Mouse (Mus musculus) hindbrain, embryonic 11.5 days (tissue): Measurements from ENCODE around the gene Glipr2. TPM values are rescaled to one million over a fixed set of nuclear protein-coding genes. Genes with fewer than 3 reads are reported as not detected.

Experiments used
- ATAC-seq: fragments of 200-750 bp; cut with Nextera tagmentation; 2 replicates; pipeline ENCODE4 v1.8.0; 2017; ENCODE audit warnings: mild to moderate bottlenecking, moderate TSS enrichment, moderate library complexity; ENCODE audit not compliant: low FRiP score
- DNase-seq: peaks from one replicate; pipeline ENCODE4 v3.0.0-alpha.2; 2015; ENCODE audit warnings: low spot score
- H3K27ac ChIP-seq: fragments of 300-500 bp; sonication (generic); 2 replicates; pipeline ENCODE4 v1.5.1; 2014; ENCODE audit warnings: mild to moderate bottlenecking, low read depth, low read length
- H3K27me3 ChIP-seq: fragments of 300-500 bp; sonication (generic); 2 replicates; pipeline ENCODE4 v1.6.1; 2014; ENCODE audit warnings: mild to moderate bottlenecking, low read length, moderate library complexity, mixed read lengths; ENCODE audit not compliant: control insufficient read depth, insufficient read depth
- H3K36me3 ChIP-seq: fragments of 300-500 bp; sonication (generic); 2 replicates; pipeline ENCODE4 v1.6.1; 2014; ENCODE audit warnings: mild to moderate bottlenecking, low read length, moderate library complexity, mixed read lengths; ENCODE audit not compliant: control insufficient read depth, insufficient read depth
- H3K4me1 ChIP-seq: fragments of 300-500 bp; sonication (generic); replicated peaks from 2 replicates; pipeline ENCODE4 v1.6.1; 2014; ENCODE audit warnings: low read length, mixed read lengths; ENCODE audit not compliant: control insufficient read depth, insufficient read depth
- H3K4me2 ChIP-seq: fragments of 300-500 bp; sonication (generic); replicated peaks from 2 replicates; pipeline ENCODE4 v1.6.1; 2014; ENCODE audit warnings: mild to moderate bottlenecking, low read depth, low read length
- H3K4me3 ChIP-seq: fragments of 300-500 bp; sonication (generic); 2 replicates; pipeline ENCODE4 v1.5.1; 2014; ENCODE audit warnings: low read depth, low read length
- H3K9ac ChIP-seq: fragments of 300-500 bp; sonication (generic); 2 replicates; pipeline ENCODE4 v1.6.1; 2014; ENCODE audit warnings: low read depth, low read length
- H3K9me3 ChIP-seq: fragments of 300-500 bp; sonication (generic); 2 replicates; pipeline ENCODE4 v1.6.1; 2016; ENCODE audit warnings: low read length; ENCODE audit not compliant: control insufficient read depth
- WGBS: fragments of 180-500 bp; shearing (Covaris S2); extraction: QIAGEN DNeasy Blood & Tissue Kit; methylation state at CpG from one replicate; pipeline ENCODE4 v1.1.7; 2014; 5-methylcytosine and 5-hydroxymethylcytosine counted together
- polyA plus RNA-seq: library from polyadenylated mRNA; unstranded; fragments of >200 nt; fragmentation: Nextera tagmentation; extraction: Ambion mirVana; gene quantifications from 2 replicates; pipeline ENCODE4 v1.2.1, GENCODE M21; 2014

Gene Glipr2
- polyA plus RNA-seq, 1 experiment from 2014 or later, result 117 TPM

- no peak for DNase-seq
- Histone ChIP-seq H3K27ac (no peak within 1 kb of the TSS), H3K4me2 (peak within 1 kb of the TSS; percentile 58), H3K27me3 (no peaks in the 10 kb centered on the region), H3K9me3 (no peaks in the 10 kb centered on the region), H3K36me3 (no peaks in the 10 kb centered on the region), H3K4me1 (peaks cover 12% of the 10 kb centered on the region), H3K9ac (peak within 1 kb of the TSS; percentile 71), H3K4me3 (peak within 1 kb of the TSS; percentile 21; the same call in 1 of the 2 replicates)
- WGBS, result 83% methylated on average over 11 of the region's 11 CpGs
- ATAC-seq, result no peak
Observed at GRCm38 (mm10) chr4:43983181-43983580, 26.0 kb downstream of the Glipr2 start, which contains the start of gene Ccin. Gene Ccin, plus strand, starts transcription at chr4:43983483.

- no peak overlapping the region for H3K27ac ChIP-seq
- ATAC-seq (no peak), DNase-seq (no peak)
- peaks cover 7% of the 10 kb centered on the region for H3K4me1 ChIP-seq
- no peak overlapping the region for H3K4me3 ChIP-seq
- no peaks in the 10 kb centered on the region for H3K36me3 ChIP-seq
- no peaks in the 10 kb centered on the region for H3K9me3 ChIP-seq
- no peak overlapping the region for H3K9ac ChIP-seq
- H3K4me2 ChIP-seq, result no peak overlapping the region
- WGBS, result 96% methylated on average over 22 of the region's 22 CpGs
- no peaks in the 10 kb centered on the region for H3K27me3 ChIP-seq
Observed at GRCm38 (mm10) chr4:43983756-43984155, 26.6 kb downstream of the Glipr2 start.

GRCm38 (mm10) chr4:43984326-43984725, 27.1 kb downstream of the Glipr2 start:
- H3K4me1 ChIP-seq, result peaks cover 4% of the 10 kb centered on the region
- no peak overlapping the region for H3K4me3 ChIP-seq
- H3K9me3 ChIP-seq, result no peaks in the 10 kb centered on the region
- H3K4me2 ChIP-seq, result no peak overlapping the region
- ATAC-seq (no peak), DNase-seq (no peak)
- no peak overlapping the region for H3K27ac ChIP-seq
- no peak overlapping the region for H3K9ac ChIP-seq
- H3K36me3 ChIP-seq, result no peaks in the 10 kb centered on the region
- 95% methylated on average over 19 of the region's 19 CpGs for WGBS
- H3K27me3 ChIP-seq, result no peaks in the 10 kb centered on the region

GRCm38 (mm10) chr4:43988976-43989375, 31.8 kb downstream of the Glipr2 start:
- no peak overlapping the region for H3K4me2 ChIP-seq
- no peaks in the 10 kb centered on the region for H3K4me1 ChIP-seq
- ATAC-seq (no peak), DNase-seq (no peak)
- no peaks in the 10 kb centered on the region for H3K9me3 ChIP-seq
- H3K36me3 ChIP-seq, result no peaks in the 10 kb centered on the region
- WGBS, result 86% methylated on average over 3 of the region's 3 CpGs
- no peak overlapping the region for H3K27ac ChIP-seq
- H3K4me3 ChIP-seq, result no peak overlapping the region
- no peaks in the 10 kb centered on the region for H3K27me3 ChIP-seq
- H3K9ac ChIP-seq, result no peak overlapping the region

GRCm38 (mm10) chr4:43993072-43993471, 35.9 kb downstream of the Glipr2 start:
- H3K9ac ChIP-seq, result no peak overlapping the region
- H3K4me1 ChIP-seq, result no peaks in the 10 kb centered on the region
- 93% methylated on average over 11 of the region's 11 CpGs for WGBS
- H3K36me3 ChIP-seq, result no peaks in the 10 kb centered on the region
- no peaks in the 10 kb centered on the region for H3K9me3 ChIP-seq
- no peak overlapping the region for H3K27ac ChIP-seq
- ATAC-seq (no peak), DNase-seq (no peak)
- no peak overlapping the region for H3K4me2 ChIP-seq
- no peak overlapping the region for H3K4me3 ChIP-seq
- no peaks in the 10 kb centered on the region for H3K27me3 ChIP-seq

GRCm38 (mm10) chr4:43994342-43994741, 37.1 kb downstream of the Glipr2 start:
- ATAC-seq (no peak), DNase-seq (no peak)
- no peak overlapping the region for H3K27ac ChIP-seq
- H3K27me3 ChIP-seq, result no peaks in the 10 kb centered on the region
- no peak overlapping the region for H3K4me3 ChIP-seq
- no peaks in the 10 kb centered on the region for H3K9me3 ChIP-seq
- no peak overlapping the region for H3K4me2 ChIP-seq
- H3K9ac ChIP-seq, result no peak overlapping the region
- 84% methylated on average over 2 of the region's 2 CpGs for WGBS
- no peaks in the 10 kb centered on the region for H3K36me3 ChIP-seq
- H3K4me1 ChIP-seq, result no peaks in the 10 kb centered on the region

- no peaks in the 10 kb centered on the region for H3K9me3 ChIP-seq
- H3K36me3 ChIP-seq, result no peaks in the 10 kb centered on the region
- no peaks in the 10 kb centered on the region for H3K27me3 ChIP-seq
- no peak overlapping the region for H3K9ac ChIP-seq
- H3K4me1 ChIP-seq, result no peaks in the 10 kb centered on the region
- no peak overlapping the region for H3K4me3 ChIP-seq
- WGBS, result 83% methylated on average over 6 of the region's 6 CpGs
- no peak overlapping the region for H3K4me2 ChIP-seq
- ATAC-seq, result no peak
- no peak overlapping the region for H3K27ac ChIP-seq
- DNase-seq, result no peak
Observed at GRCm38 (mm10) chr4:44003622-44004021, 46.4 kb downstream of the Glipr2 start.

- 87% methylated on average over 5 of the region's 5 CpGs for WGBS
- ATAC-seq, result no peak
- no peaks in the 10 kb centered on the region for H3K4me1 ChIP-seq
- H3K36me3 ChIP-seq, result no peaks in the 10 kb centered on the region
- H3K9me3 ChIP-seq, result no peaks in the 10 kb centered on the region
- no peak for DNase-seq
- no peak within 1 kb of the TSS for H3K9ac ChIP-seq
- no peak within 1 kb of the TSS for H3K4me2 ChIP-seq
- no peaks in the 10 kb centered on the region for H3K27me3 ChIP-seq
- no peak within 1 kb of the TSS for H3K27ac ChIP-seq
- H3K4me3 ChIP-seq, result no peak within 1 kb of the TSS
Observed at GRCm38 (mm10) chr4:44004126-44004525, 46.9 kb downstream of the Glipr2 start, which contains the start of gene Clta. Gene Clta, plus strand, starts transcription at chr4:44004452.

GRCm38 (mm10) chr4:44004623-44005409, 47.6 kb downstream of the Glipr2 start:
- Histone ChIP-seq H3K9me3 (no peaks in the 10 kb centered on the region), H3K4me3 (no peak overlapping the region), H3K36me3 (no peaks in the 10 kb centered on the region), H3K27me3 (no peaks in the 10 kb centered on the region), H3K4me2 (no peak overlapping the region), H3K27ac (no peak overlapping the region), H3K4me1 (no peaks in the 10 kb centered on the region), H3K9ac (no peak overlapping the region)
- WGBS, result 67% methylated on average over 3 of the region's 3 CpGs
- ATAC-seq, result no peak
- no peak for DNase-seq
